Mouse (Mus musculus) stomach, embryonic 16.5 days (tissue): ENCODE results near the gene Cradd. TPM values are rescaled to one million over a fixed set of nuclear protein-coding genes. Genes with fewer than 3 reads are reported as not detected.

Source experiments
- ATAC-seq: fragments of 200-750 bp; cut with Nextera tagmentation; 2 replicates; pipeline ENCODE4 v1.8.0; 2017; ENCODE audit warnings: moderate number of reproducible peaks, moderate TSS enrichment; ENCODE audit not compliant: insufficient read depth, low FRiP score
- H3K27ac ChIP-seq: fragments of 300-500 bp; sonication (generic); 2 replicates; pipeline ENCODE4 v1.5.1; 2014; ENCODE audit warnings: low read length
- H3K27me3 ChIP-seq: fragments of 300-500 bp; sonication (generic); 2 replicates; pipeline ENCODE4 v1.6.1; 2014; ENCODE audit warnings: low read length, control low read depth, mixed read lengths; ENCODE audit not compliant: control insufficient read depth, insufficient read depth
- H3K36me3 ChIP-seq: fragments of 300-500 bp; sonication (generic); 2 replicates; pipeline ENCODE4 v1.6.1; 2014; ENCODE audit warnings: low read length; ENCODE audit not compliant: control insufficient read depth, insufficient read depth
- H3K4me1 ChIP-seq: fragments of 300-500 bp; sonication (generic); 2 replicates; pipeline ENCODE4 v1.6.1; 2014; ENCODE audit warnings: low read length, control low read depth, mixed read lengths; ENCODE audit not compliant: control insufficient read depth, insufficient read depth
- H3K4me2 ChIP-seq: fragments of 300-500 bp; sonication (generic); 2 replicates; pipeline ENCODE4 v1.6.1; 2014; ENCODE audit warnings: low read depth, low read length, mixed read lengths
- H3K4me3 ChIP-seq: fragments of 300-500 bp; sonication (generic); replicated peaks from 2 replicates; pipeline ENCODE4 v1.5.1; 2014; ENCODE audit warnings: mild to moderate bottlenecking, low read length
- H3K9ac ChIP-seq: fragments of 300-500 bp; sonication (generic); 2 replicates; pipeline ENCODE4 v1.6.1; 2014; ENCODE audit warnings: low read length
- H3K9me3 ChIP-seq: fragments of 300-500 bp; sonication (generic); replicated peaks from 2 replicates; pipeline ENCODE4 v1.6.1; 2016; ENCODE audit warnings: low read length, control low read depth; ENCODE audit not compliant: control insufficient read depth
- WGBS: fragments of 180-500 bp; shearing (Covaris S2); extraction: QIAGEN DNeasy Blood & Tissue Kit; methylation state at CpG from one replicate; pipeline ENCODE4 v1.1.7; 2014; 5-methylcytosine and 5-hydroxymethylcytosine counted together
- polyA plus RNA-seq: library from polyadenylated mRNA; unstranded; fragments of >200 nt; fragmentation: Nextera tagmentation; extraction: Ambion mirVana; gene quantifications from 2 replicates; pipeline ENCODE4 v1.2.1, GENCODE M21; 2015

Gene Cradd
- polyA plus RNA-seq, 1 experiment from 2014 or later, result 9.8 TPM

DNA sequence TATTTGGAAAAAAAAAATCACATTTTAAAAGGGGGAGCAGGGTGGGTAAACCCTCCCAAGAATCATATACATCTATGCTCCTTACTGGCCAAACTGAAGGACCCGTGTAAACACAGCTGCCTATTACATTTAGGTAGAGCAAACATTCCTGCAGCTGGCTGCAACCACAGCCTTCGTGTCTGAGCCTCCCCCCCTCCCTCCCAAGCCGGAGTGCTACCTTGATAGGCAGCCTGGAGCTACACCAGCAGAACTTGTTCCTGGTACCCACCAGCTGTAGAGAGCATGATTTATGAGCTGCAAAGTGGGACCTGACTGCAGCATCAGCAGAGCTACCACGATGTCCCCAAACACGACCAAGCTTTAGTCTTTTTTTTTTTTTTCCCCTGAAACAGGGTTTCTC is 9.9 kb downstream of the Cradd start:
- H3K9ac ChIP-seq, result no peak overlapping the region
- no peak overlapping the region for H3K4me2 ChIP-seq
- no peaks in the 10 kb centered on the region for H3K36me3 ChIP-seq
- WGBS, result 9% methylated on average over 5 of the region's 5 CpGs
- H3K27ac ChIP-seq, result no peak overlapping the region
- no peaks in the 10 kb centered on the region for H3K9me3 ChIP-seq
- H3K4me1 ChIP-seq, result peaks cover 9% of the 10 kb centered on the region
- ATAC-seq, result peak; percentile 72; the same call in 1 of the 2 replicates
- H3K4me3 ChIP-seq, result no peak overlapping the region
- no peaks in the 10 kb centered on the region for H3K27me3 ChIP-seq

GRCm38 (mm10) chr10:95313524-95313923 is 10.4 kb downstream of the Cradd start:
- H3K27ac ChIP-seq, result no peak overlapping the region
- H3K36me3 ChIP-seq, result no peaks in the 10 kb centered on the region
- no peaks in the 10 kb centered on the region for H3K9me3 ChIP-seq
- 36% methylated on average over 9 of the region's 9 CpGs for WGBS
- peaks cover 9% of the 10 kb centered on the region for H3K4me1 ChIP-seq
- H3K4me3 ChIP-seq, result no peak overlapping the region
- no peak overlapping the region for H3K9ac ChIP-seq
- H3K27me3 ChIP-seq, result no peaks in the 10 kb centered on the region
- H3K4me2 ChIP-seq, result no peak overlapping the region
- ATAC-seq, result no peak

DNA sequence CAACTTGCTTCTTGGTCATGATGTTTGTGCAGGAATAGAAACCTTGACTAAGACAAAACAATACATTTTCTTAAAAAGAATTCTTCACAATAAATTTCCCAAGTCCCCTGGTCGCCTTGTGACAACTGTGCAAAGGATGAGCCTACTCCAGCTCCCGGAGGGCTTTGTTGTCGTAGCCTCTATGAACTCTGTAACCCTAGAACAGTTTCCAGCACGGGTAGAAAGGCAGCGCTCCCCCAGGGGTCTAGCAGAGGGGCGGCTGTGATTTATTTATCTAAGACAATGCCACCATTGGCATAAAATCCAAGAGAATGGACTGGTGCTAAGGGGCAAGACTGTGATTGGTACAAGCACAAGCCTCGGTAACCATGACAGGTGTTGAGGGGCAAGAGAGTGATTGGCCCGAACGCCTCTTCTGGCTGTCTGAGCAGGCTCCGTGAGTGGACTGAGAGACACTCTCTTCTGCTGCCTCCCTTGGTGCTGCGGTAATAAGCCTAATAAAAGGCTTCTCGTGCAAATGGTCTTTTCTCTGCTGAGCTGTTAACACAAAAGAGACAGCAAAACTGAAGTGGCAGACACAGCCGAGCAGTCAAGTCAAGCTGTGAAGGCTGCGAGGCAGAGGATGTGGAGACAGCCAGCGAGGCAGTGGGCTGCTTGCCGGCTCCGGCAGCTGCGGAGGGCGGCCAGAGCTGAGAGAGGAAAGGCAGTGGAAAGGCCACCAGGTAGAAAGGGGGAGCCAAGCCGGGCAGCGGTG is 13.1 kb downstream of the Cradd start:
- H3K4me1 ChIP-seq, result peaks cover 19% of the 10 kb centered on the region
- no peak overlapping the region for H3K4me3 ChIP-seq
- WGBS, result 61% methylated on average over 21 of the region's 21 CpGs
- H3K9me3 ChIP-seq, result no peaks in the 10 kb centered on the region
- H3K27me3 ChIP-seq, result no peaks in the 10 kb centered on the region
- no peaks in the 10 kb centered on the region for H3K36me3 ChIP-seq
- H3K4me2 ChIP-seq, result no peak overlapping the region
- no peak for ATAC-seq
- H3K27ac ChIP-seq, result no peak overlapping the region
- H3K9ac ChIP-seq, result no peak overlapping the region

GRCm38 (mm10) chr10:95309412-95310322 is 14.3 kb downstream of the Cradd start:
- Histone ChIP-seq H3K27me3 (no peaks in the 10 kb centered on the region), H3K4me1 (peaks cover 18% of the 10 kb centered on the region), H3K27ac (no peak overlapping the region), H3K4me3 (no peak overlapping the region), H3K9me3 (no peaks in the 10 kb centered on the region), H3K36me3 (no peaks in the 10 kb centered on the region), H3K9ac (no peak overlapping the region), H3K4me2 (no peak overlapping the region)
- 55% methylated on average over 13 of the region's 13 CpGs for WGBS
- no peak for ATAC-seq

GRCm38 (mm10) chr10:95308991-95309390 is 14.9 kb downstream of the Cradd start:
- no peak overlapping the region for H3K27ac ChIP-seq
- H3K27me3 ChIP-seq, result no peaks in the 10 kb centered on the region
- no peak for ATAC-seq
- H3K4me2 ChIP-seq, result no peak overlapping the region
- peaks cover 14% of the 10 kb centered on the region for H3K4me1 ChIP-seq
- WGBS, result 80% methylated on average over 12 of the region's 12 CpGs
- H3K9me3 ChIP-seq, result no peaks in the 10 kb centered on the region
- H3K4me3 ChIP-seq, result no peak overlapping the region
- no peak overlapping the region for H3K9ac ChIP-seq
- H3K36me3 ChIP-seq, result no peaks in the 10 kb centered on the region

- no peak for ATAC-seq
- no peak overlapping the region for H3K4me3 ChIP-seq
- H3K9me3 ChIP-seq, result no peaks in the 10 kb centered on the region
- H3K27me3 ChIP-seq, result no peaks in the 10 kb centered on the region
- no peak overlapping the region for H3K4me2 ChIP-seq
- no peaks in the 10 kb centered on the region for H3K36me3 ChIP-seq
- H3K9ac ChIP-seq, result no peak overlapping the region
- peak overlapping the region; percentile 48; the same call in 1 of the 2 replicates for H3K27ac ChIP-seq
- 86% methylated on average over 5 of the region's 5 CpGs for WGBS
- H3K4me1 ChIP-seq, result peaks cover 14% of the 10 kb centered on the region
Measured at GRCm38 (mm10) chr10:95307916-95308315, 16.0 kb downstream of the Cradd start.

GRCm38 (mm10) chr10:95306824-95307552 is 16.9 kb downstream of the Cradd start:
- peak; percentile 45; the same call in 1 of the 2 replicates for ATAC-seq
- Histone ChIP-seq H3K27ac (peak overlapping the region; percentile 48), H3K4me1 (peaks cover 13% of the 10 kb centered on the region)

GRCm38 (mm10) chr10:95304240-95304639 is 19.7 kb downstream of the Cradd start:
- ATAC-seq, result no peak
- 39% methylated on average over 4 of the region's 4 CpGs for WGBS

More at GRCm38 (mm10) chr10:95306824-95307552, 16.9 kb downstream of the Cradd start:
- H3K27me3 ChIP-seq, result no peaks in the 10 kb centered on the region
- H3K36me3 ChIP-seq, result no peaks in the 10 kb centered on the region
- no peaks in the 10 kb centered on the region for H3K9me3 ChIP-seq
- H3K9ac ChIP-seq, result no peak overlapping the region
- no peak overlapping the region for H3K4me2 ChIP-seq
- H3K4me3 ChIP-seq, result no peak overlapping the region
- WGBS, result 20% methylated on average over 11 of the region's 11 CpGs

More at GRCm38 (mm10) chr10:95304240-95304639, 19.7 kb downstream of the Cradd start:
- H3K9ac ChIP-seq, result no peak overlapping the region
- peaks cover 12% of the 10 kb centered on the region for H3K4me1 ChIP-seq
- H3K36me3 ChIP-seq, result no peaks in the 10 kb centered on the region
- no peaks in the 10 kb centered on the region for H3K27me3 ChIP-seq
- no peak overlapping the region for H3K27ac ChIP-seq
- no peak overlapping the region for H3K4me2 ChIP-seq
- H3K4me3 ChIP-seq, result no peak overlapping the region
- H3K9me3 ChIP-seq, result no peaks in the 10 kb centered on the region
